Mouse (Mus musculus) heart, embryonic 14.5 days (tissue): Measurements from ENCODE around the gene Il17re. TPM values are rescaled to one million over a fixed set of nuclear protein-coding genes. Genes with fewer than 3 reads are reported as not detected.

Source experiments
- ATAC-seq: fragments of 200-750 bp; cut with Nextera tagmentation; 2 replicates; pipeline ENCODE4 v1.8.0; 2017; ENCODE audit warnings: low read depth, moderate TSS enrichment; ENCODE audit not compliant: insufficient number of reproducible peaks, insufficient read depth, low FRiP score
- H3K27ac ChIP-seq, 2 experiments: fragments of 200-500 bp in 1 of 2; fragments of 300-500 bp in 1 of 2; sonication (generic) in 1 of 2; replicated peaks in 1 of 2; 2 replicates each; pipeline ENCODE4 v1.5.1; 2012 to 2014; ENCODE audit warnings: low read depth in 2 of 2, low read length in 2 of 2, control low read depth in 1 of 2, mild to moderate bottlenecking in 1 of 2, mixed read lengths in 1 of 2; ENCODE audit not compliant: control insufficient read depth in 1 of 2, insufficient read depth in 1 of 2
- H3K27me3 ChIP-seq: fragments of 300-500 bp; sonication (generic); 2 replicates; pipeline ENCODE4 v1.6.1; 2014; ENCODE audit warnings: mild to moderate bottlenecking, low read length, control low read depth; ENCODE audit not compliant: control insufficient read depth, insufficient read depth
- H3K36me3 ChIP-seq: fragments of 300-500 bp; sonication (generic); 2 replicates; pipeline ENCODE4 v1.6.1; 2014; ENCODE audit warnings: mild to moderate bottlenecking, control low read depth, low read length, mixed read lengths; ENCODE audit not compliant: control insufficient read depth, insufficient read depth
- H3K4me1 ChIP-seq, 2 experiments: fragments of 200-500 bp in 1 of 2; fragments of 300-500 bp in 1 of 2; sonication (generic) in 1 of 2; 2 replicates each; pipeline ENCODE4 v1.6.1; 2012 to 2014; ENCODE audit warnings: low read length in 2 of 2, control low read depth in 1 of 2, mixed read lengths in 1 of 2; ENCODE audit not compliant: control insufficient read depth in 2 of 2, insufficient read depth in 2 of 2
- H3K4me2 ChIP-seq: fragments of 300-500 bp; sonication (generic); 2 replicates; pipeline ENCODE4 v1.6.1; 2014; ENCODE audit warnings: mild to moderate bottlenecking, low read length
- H3K4me3 ChIP-seq, 2 experiments: fragments of 200-500 bp in 1 of 2; fragments of 300-500 bp in 1 of 2; sonication (generic) in 1 of 2; 2 replicates each; pipeline ENCODE4 v1.5.1; 2012 to 2014; ENCODE audit warnings: low read length in 2 of 2, mild to moderate bottlenecking in 2 of 2, control low read depth in 1 of 2, low read depth in 1 of 2, moderate library complexity in 1 of 2; ENCODE audit not compliant: control insufficient read depth in 1 of 2, insufficient read depth in 1 of 2
- H3K9ac ChIP-seq: fragments of 300-500 bp; sonication (generic); 2 replicates; pipeline ENCODE4 v1.6.1; 2014; ENCODE audit warnings: mild to moderate bottlenecking, low read length
- H3K9me3 ChIP-seq: fragments of 300-500 bp; sonication (generic); 2 replicates; pipeline ENCODE4 v1.6.1; 2016; ENCODE audit warnings: low read length, control low read depth; ENCODE audit not compliant: control insufficient read depth
- WGBS: fragments of 180-500 bp; shearing (Covaris S2); extraction: QIAGEN DNeasy Blood & Tissue Kit; methylation state at CpG from one replicate; pipeline ENCODE4 v1.1.7; 2014; 5-methylcytosine and 5-hydroxymethylcytosine counted together
- polyA plus RNA-seq: library from polyadenylated mRNA; unstranded; fragments of >200 nt; fragmentation: Nextera tagmentation; extraction: Ambion mirVana; gene quantifications from 2 replicates; pipeline ENCODE4 v1.2.1, GENCODE M21; 2014

Gene Il17re
- polyA plus RNA-seq, 1 experiment from 2014 or later: 0.99 TPM

- Histone ChIP-seq H3K4me1 (peaks cover 7 to 11% of the 10 kb centered on the region in 2 experiments; a peak in 3 of 4 replicates), H3K27me3 (no peaks in the 10 kb centered on the region), H3K9me3 (no peaks in the 10 kb centered on the region), H3K9ac (peak overlapping the region; percentile 92), H3K27ac (no peak overlapping the region), H3K4me3 (peak overlapping the region; percentile 86 to 96), H3K36me3 (peaks cover 24% of the 10 kb centered on the region), H3K4me2 (peak overlapping the region; percentile 85)
- ATAC-seq: no peak
- 44% methylated on average over 12 of the region's 12 CpGs for WGBS
These were observed 15.2 kb upstream of the Il17re start for GRCm38 (mm10) chr6:113443091-113443490.

- Histone ChIP-seq H3K4me3 (no peak overlapping the region), H3K27me3 (no peaks in the 10 kb centered on the region), H3K36me3 (peaks cover 30% of the 10 kb centered on the region), H3K27ac (no peak overlapping the region), H3K9me3 (no peaks in the 10 kb centered on the region), H3K9ac (no peak overlapping the region), H3K4me2 (no peak overlapping the region), H3K4me1 (peaks cover 7 to 11% of the 10 kb centered on the region in 2 experiments; a peak in 3 of 4 replicates)
- 89% methylated on average over 6 of the region's 8 CpGs for WGBS
- ATAC-seq: no peak
These were observed 13.9 kb upstream of the Il17re start for GRCm38 (mm10) chr6:113444207-113444965.

GRCm38 (mm10) chr6:113447639-113448038 is 10.6 kb upstream of the Il17re start:
- Histone ChIP-seq H3K36me3 (peaks cover 30% of the 10 kb centered on the region), H3K4me3 (no peak overlapping the region), H3K27me3 (no peaks in the 10 kb centered on the region), H3K4me1 (peaks cover 8 to 12% of the 10 kb centered on the region in 2 experiments), H3K4me2 (no peak overlapping the region), H3K27ac (no peak overlapping the region), H3K9ac (no peak overlapping the region), H3K9me3 (no peaks in the 10 kb centered on the region)
- WGBS: 95% methylated on average over 4 of the region's 4 CpGs
- ATAC-seq: no peak

GRCm38 (mm10) chr6:113451839-113452238 is 6.4 kb upstream of the Il17re start:
- peaks cover 3 to 5% of the 10 kb centered on the region in 2 experiments for H3K4me1 ChIP-seq
- WGBS: 42% methylated on average over 2 of the region's 2 CpGs
- no peak for ATAC-seq

DNA sequence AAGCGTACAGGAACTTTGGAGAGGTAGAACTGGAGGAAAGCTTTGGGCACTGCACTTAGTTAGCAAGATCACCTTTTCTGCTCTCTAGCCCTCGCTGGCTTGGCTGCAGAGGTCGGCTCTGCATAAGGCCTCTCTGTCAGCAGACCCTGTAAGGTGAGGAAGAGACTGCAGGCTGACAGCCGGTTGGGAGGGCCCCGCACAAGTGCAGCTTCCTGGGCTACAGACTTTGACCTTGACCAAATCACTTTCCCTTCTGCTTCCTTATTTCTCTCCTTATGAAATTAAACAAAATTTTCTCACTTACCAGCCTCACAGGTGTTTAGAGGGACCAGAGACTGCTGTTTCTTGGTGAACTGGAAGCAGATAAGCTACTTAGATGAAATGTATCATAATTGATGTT is 3.3 kb upstream of the Il17re start:
- Histone ChIP-seq H3K36me3 (no peaks in the 10 kb centered on the region), H3K4me2 (no peak overlapping the region), H3K9ac (no peak overlapping the region), H3K9me3 (no peaks in the 10 kb centered on the region), H3K4me3 (no peak overlapping the region), H3K4me1 (peaks cover 3 to 5% of the 10 kb centered on the region in 2 experiments), H3K27ac (no peak overlapping the region), H3K27me3 (no peaks in the 10 kb centered on the region)
- ATAC-seq: no peak
- WGBS: 44% methylated on average over 5 of the region's 5 CpGs

More at GRCm38 (mm10) chr6:113451839-113452238, 6.4 kb upstream of the Il17re start:
- no peak overlapping the region for H3K4me2 ChIP-seq
- H3K36me3 ChIP-seq: peaks cover 19% of the 10 kb centered on the region
- H3K9ac ChIP-seq: no peak overlapping the region
- no peaks in the 10 kb centered on the region for H3K9me3 ChIP-seq
- no peak overlapping the region for H3K4me3 ChIP-seq
- H3K27ac ChIP-seq: no peak overlapping the region
- H3K27me3 ChIP-seq: no peaks in the 10 kb centered on the region

GRCm38 (mm10) chr6:113458635-113459034 is 351 bp downstream of the Il17re start:
- Histone ChIP-seq H3K9me3 (no peaks in the 10 kb centered on the region), H3K4me3 (no peak overlapping the region), H3K27me3 (no peaks in the 10 kb centered on the region), H3K9ac (no peak overlapping the region), H3K36me3 (no peaks in the 10 kb centered on the region), H3K27ac (no peak overlapping the region), H3K4me2 (no peak overlapping the region), H3K4me1 (no peaks in the 10 kb centered on the region; a peak in 1 of 4 replicates)
- ATAC-seq: no peak
- 51% methylated on average over 10 of the region's 10 CpGs for WGBS

GRCm38 (mm10) chr6:113464040-113464439 is 5.8 kb downstream of the Il17re start:
- H3K9ac ChIP-seq: no peak overlapping the region
- H3K27ac ChIP-seq: no peak overlapping the region
- no peak overlapping the region for H3K4me2 ChIP-seq
- no peak for ATAC-seq
- WGBS: 52% methylated on average over 7 of the region's 7 CpGs
- no peak overlapping the region for H3K4me3 ChIP-seq
- no peaks in the 10 kb centered on the region; a peak in 1 of 4 replicates for H3K4me1 ChIP-seq
- no peaks in the 10 kb centered on the region for H3K36me3 ChIP-seq
- no peaks in the 10 kb centered on the region for H3K9me3 ChIP-seq
- peaks cover 10% of the 10 kb centered on the region; the same call in 1 of the 2 replicates for H3K27me3 ChIP-seq
